Mouse (Mus musculus) ovary, adult 18-20 months (tissue): ENCODE measurements around the gene Rabgef1.
"Not testable (repeated sequence)": the region's sequence is repeated elsewhere in the genome, so short reads cannot be mapped to it uniquely, and the experiment has no call there.

Experiments used
- DNase-seq: peaks from one replicate; pipeline ENCODE4 v3.0.0; 2022; ENCODE audit warnings: low spot score, mixed read lengths

The Rabgef1 gene

DNA sequence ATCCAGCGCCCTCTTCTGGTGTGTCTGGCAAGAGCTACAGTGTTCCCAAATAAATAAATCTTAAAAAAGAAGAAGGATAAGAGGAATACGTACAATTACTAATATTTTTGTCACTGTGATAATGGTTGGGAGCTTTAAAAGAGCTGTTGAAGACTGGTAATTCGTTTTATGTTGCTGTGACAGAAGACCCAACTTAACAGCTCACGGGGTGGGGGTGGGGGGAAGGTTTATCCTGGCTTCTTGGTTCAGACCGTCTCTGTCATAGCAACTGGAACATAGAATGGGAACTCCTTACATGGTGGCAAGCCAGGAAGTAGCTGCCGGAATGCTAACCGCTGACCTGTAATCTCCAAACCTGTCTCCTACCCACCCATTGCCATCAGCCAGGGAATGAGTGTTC is 45.2 kb downstream of the Rabgef1 start, which contains the start of gene Tmem248:
Tmem248 (plus strand) TSS at position 301 of the 400 bp plus-strand sequence.
- DNase-seq, result no peak

DNA sequence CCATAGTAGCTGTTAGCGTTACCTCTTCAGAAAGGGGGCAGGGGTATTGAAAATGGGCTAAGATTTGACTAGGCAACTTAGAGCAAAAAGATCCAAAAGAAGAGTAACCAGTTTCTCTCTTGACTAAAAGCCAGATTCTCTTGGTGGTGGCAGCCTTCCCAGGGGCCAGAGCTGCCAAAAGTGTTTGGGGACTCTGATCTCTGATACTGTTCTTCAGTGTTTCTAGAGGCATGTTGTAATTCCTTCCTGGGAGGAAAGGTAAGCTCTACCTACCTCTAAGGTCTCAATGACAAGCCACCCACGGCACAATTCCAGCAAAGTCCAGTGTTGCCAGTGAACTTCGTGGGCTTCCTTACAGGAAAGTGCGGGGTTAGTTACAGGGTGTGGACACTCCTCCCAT is 45.8 kb downstream of the Rabgef1 start:
- DNase-seq, result no peak

DNA sequence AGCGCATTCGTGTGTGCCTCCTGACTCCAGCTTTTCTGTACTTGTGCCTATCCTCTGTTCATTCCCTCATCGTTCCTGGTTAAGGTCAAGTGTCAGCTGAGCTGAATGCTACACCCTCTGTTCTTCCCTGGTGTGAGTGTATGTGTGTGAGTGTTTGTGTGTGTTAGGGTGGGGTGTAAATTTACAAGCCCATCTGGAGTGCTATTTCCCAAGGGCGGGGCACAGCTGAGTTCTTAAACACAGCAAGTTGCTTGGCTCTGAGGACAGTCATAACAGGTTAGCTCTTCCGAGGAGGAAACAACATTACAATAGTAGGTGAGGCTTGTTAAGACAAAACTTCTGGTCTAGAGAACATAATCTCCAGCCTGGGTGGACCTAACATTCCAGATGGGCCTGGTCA is 46.7 kb downstream of the Rabgef1 start:
- no peak for DNase-seq

DNA sequence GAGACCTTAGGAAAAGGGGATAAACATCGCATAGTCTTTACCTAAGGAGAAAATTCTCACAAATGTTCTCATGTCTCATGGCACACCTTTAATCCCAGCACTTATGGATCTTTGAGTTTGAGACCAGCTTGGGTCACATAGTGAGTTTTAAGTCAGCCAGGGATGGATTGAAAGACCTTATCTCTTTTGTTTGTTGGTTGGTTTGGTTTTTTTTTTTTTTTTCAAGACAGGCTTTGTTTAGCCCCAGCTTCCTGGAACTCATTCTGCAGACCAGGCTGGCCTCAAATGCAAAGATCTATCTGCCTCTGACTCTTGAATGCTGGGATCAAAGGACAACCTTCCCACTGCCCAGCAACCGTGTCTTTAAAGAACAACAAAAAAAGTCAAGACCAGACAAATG is 49.7 kb downstream of the Rabgef1 start:
- no peak for DNase-seq

DNA sequence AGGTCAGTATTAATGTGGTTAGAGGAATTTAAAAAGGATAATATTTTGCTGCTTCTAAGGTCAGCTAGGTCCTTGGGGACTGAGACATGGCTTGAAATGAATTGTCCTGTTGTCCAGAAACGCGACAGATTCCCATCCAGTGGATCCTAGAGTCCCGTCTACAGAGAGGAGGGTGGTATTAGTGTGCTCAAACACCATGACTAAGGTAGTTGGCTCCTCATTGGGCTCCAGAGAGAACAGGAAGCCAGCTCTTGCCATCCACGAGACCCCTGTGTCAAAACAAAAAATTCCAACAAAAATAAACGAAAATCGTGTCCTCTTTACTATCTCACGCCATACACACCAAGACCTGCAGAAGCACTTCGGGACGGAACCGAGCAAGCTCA is 50.2 kb downstream of the Rabgef1 start:
- DNase-seq, result no peak

DNA sequence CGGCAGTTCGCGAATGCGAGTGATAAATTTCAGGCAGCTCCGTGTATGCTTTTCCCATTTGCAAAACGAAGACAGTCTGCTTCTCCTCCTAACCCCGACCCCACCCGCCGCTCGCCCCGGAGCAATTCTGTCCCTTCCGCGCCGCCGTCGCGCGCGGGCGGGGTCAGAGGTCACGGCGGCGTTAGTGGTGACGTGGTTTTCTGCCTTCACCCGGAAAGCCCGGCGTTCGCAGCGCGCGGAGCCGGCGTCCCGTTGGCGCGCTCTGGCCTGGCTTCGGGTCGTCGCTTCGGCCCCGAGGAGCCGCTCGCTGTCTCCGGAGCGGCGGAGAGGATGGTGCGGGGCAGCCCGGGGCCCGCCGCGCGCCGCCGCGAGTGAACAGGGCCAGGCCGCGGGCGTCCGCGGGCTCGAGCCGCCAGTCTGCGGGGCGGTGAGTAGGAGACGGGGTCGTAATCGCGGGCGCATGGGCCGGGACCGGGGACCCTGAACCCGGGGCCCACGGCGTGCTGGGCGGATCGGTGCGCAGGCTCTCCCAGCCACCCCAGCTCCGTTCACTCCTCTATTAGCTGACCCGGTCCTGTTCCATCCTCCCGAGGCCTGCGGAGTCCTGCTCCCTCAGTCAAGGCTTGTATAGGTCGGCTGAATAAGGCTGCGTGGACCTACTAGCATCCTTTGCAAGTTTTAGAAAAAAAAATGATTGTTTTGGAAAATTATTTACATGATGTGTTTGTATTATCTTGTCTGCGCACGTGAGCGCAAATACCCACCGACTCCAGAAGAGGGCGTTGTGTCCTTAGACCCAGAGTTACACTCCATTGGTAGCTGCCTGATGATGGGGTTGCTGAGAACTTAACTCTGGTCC is 50.8 kb downstream of the Rabgef1 start:
- DNase-seq, result peak; percentile 89

DNA sequence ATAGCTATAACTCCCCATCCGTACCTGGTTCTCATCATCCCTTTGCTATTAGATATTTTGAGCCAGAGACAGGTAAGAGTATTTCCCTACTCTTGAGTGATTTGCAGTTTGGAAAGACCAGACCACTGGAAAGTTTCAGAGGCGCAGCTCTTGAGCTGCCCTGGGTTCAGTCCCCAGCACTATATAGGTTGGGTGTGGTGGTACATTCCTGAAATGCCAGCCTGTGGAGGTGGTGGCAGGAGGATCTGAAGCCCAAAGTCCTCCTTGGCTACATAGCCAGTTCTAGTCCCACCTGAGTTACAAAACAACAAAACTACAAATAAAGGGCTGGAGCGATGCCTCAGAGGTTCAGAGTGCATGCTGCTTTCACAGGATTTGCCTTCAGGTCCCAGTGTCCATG is 55.2 kb downstream of the Rabgef1 start:
- DNase-seq, result no peak

DNA sequence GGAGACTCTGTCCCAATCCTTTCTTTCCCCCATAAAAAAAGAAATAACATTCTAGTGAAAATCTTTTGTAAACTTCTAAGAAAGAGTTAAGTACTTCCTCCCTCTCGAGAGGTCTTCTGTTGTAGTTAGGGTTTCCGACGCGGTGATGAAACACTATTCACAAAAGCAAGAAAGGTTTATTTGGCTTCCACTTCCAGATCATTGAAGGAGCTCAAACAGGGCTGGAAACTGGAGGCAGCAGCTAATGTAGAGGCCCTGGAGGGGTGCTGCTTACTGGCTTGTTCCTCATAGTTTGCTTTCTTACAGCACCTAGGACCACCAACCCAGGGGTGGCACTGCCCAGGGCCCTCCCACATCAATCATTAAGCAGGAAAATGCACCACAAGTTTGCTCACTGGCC is 56.5 kb downstream of the Rabgef1 start:
- DNase-seq, result no peak

DNA sequence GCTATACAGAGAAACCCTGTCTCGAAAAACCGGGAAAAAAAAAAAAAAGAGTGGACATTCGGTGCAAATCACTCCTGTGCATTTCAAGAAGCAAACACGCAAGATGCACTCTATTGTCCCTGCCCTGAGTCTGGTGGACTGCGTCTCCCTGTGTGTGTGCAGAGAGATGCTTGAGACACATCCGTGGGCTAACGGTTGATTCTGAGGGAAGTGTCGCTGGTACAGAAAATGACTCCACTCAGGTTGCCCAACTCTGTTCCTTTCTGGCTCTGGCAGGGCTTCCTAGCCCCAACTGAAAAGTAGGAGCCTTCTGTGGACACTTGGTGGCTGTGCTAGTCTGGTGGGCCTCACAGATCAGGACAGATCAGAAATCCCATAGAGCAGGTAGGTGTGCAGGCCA is 64.7 kb downstream of the Rabgef1 start:
- DNase-seq, result no peak

DNA sequence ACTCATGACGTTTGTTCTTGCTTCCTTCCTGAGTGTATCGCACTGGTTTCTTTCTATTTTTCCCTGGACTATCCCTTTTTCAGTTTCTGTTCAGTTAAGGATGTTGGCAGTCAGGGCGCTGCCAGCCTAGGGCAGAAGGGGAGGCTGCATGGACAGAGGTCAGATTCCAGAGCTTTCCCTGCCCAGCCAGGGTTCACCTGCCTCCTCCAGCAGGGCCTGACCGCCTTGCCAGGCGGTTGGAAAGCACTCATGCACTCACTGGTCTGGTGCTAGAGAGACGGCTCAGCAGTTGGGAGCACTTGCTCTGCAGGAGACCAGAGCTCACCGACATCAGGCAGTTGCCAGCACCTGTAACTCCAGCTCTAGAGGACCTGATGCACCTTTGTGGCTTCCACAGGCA is 67.6 kb downstream of the Rabgef1 start:
- no peak for DNase-seq

DNA sequence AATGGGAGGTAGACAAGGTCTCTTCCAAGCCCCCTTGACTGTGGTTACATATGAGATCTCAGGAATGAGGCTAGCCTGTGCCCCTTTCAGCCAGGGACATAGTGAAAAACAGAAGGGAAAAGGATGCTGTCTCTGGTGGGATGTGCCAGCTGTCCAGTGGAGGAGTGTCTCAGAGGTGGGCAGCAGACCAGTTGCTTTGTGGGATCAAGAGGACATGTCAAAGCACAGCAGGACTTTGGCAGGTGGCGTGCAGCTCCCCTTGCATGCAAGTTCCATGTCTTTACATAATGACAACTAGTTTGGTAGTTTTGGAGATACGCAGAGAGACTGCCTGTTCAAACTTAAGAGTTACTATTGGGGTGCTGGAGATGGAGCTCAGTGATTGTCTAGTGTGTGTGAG is 68.3 kb downstream of the Rabgef1 start:
- no peak for DNase-seq

DNA sequence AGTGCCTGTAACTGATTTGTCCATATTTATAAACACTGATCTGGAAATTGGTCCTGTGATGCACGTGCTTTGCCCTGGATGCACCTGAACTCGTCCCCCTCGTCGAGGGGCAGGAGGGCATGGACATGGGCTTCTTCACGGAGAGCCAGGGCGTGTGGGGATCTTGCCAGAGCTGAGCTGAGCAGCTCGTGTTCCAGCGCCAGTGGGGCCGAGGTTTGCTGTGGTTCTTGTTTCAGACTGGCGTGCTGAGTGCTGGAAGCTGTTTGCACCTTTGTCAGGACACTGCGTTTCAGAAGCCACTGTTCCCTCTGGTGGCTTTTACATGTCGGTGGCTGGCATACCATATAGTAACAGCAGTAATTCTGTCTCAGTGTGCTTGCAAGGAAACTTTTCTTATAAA is 69.8 kb downstream of the Rabgef1 start:
- no peak for DNase-seq

DNA sequence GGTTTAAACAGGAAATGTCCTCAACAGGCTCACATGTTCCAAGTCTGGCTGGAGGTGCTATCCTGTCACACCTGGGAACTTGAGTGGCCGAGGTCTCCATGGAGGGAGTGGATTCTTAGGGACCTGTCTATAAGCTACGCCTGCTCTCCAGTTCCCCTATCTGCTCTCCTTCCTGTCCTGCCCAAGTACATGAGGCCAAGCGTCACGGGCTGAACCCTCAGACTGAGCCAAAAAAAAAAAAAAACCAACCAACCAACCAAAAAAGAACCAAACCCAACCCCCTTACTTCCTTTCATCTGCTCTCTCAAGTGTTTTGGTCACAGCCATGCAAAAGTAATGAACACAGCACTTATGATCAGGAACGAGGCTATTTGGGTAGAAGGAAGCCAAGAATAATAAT is 76.2 kb downstream of the Rabgef1 start:
- no peak for DNase-seq

DNA sequence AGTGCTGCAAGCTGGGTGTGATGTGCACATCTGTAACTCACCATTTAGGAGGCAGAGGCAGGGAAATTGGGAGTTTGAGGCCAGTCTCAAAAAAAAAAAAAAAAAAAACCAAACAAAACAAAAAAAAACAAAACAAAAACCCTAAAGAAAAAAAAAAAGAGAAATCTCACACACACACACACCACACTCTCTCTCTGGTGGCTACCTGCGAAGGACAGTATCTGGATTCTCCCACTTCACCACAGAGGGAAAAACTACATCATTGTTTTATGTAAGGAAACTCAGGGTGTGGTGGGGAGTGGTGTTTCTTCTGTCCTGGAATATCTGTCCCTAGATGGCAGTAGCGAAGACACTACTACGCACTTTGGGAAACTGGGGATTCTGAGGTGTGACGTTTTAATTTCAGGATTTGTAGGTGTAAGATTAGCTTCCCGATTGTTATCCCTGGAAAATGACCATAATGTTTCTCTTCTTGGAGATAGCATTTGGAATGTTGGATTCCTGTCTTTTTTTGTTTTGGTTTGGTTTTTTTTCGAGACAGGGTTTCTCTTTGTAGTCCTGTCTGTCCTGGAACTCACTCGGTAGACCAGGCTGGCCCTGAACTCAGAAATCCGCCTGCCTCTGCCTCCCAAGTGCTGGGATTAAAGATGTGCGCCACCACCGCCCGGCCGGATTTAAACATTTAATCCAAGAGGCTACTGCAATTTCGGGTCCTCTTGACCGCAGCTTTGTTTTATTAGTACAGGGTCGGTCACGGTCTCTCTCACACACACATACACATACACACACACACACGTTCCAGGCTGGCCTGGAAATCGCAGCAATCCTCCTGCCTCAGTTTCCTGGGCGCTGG is 82.8 kb downstream of the Rabgef1 start:
- DNase-seq, result no peak

DNA sequence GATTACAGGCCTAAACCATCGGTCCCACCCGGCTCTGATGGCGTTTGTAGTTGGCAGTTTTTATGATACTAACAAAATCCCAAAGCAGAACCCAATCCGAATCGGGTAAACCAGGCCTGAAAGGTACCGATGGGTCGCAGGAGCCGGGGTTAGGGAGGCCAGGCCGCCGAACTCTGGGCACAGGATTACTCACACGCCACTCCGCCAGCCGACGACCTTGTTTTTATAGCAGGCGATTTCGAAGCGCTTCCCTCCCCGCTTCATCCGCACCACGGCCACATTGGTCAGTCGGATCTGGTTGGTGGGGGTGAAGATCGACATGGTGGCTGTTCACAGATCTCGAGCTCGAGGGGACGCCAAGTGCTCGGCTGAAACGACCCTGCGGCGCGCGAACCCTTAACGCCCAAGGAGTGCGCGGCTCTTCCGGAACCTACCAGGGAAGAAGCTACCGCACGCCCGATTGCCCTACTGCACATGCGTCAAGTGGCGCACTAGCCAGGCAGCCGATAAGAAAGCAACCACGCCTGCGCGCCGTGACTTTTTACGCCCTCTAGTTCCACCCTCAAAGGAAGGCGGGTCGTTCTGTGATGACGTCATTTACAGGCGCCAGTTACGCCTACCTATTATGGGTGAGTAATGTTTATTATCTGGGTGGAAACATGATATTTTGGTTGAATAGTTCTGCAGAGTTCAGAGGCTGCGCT is 83.6 kb downstream of the Rabgef1 start, which contains the start of the genes Sbds and Tyw1:
Sbds (minus strand) TSS at position 514 of the 704 bp plus-strand sequence.
Tyw1 (plus strand) TSS at position 603 of the 704 bp plus-strand sequence.
- DNase-seq, result peak; percentile 97

DNA sequence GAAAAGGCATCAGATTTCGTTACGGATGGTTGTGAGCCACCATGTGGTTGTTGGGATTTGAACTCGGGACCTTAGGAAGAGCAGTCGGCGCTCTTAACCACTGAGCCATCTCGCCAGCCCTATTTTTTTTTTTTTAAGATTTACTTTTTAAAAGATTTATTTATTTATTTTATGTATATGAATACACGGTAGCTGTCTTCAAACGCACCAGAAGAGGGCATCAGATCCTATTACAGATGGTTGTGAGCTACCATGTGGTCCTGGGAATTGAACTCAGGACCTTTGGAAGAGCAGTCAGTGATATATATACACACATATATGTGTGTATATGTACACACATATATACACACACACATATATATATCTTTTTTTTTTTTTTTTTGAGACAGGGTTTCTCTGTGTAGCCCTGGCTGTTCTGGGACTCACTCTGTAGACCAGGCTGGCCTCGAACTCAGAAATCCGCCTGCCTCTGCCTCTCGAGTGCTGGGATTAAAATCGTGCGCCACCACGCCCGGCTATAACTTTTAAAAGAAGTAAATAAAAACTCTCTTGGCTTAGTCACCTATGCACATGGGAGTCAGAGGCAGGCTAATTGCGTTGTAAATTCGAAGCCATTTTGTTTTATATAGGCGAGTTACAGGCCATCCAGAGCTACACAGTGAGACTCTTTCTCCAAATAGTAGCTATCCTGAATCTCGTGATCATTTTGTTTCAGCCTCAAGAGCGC is 84.4 kb downstream of the Rabgef1 start:
- DNase-seq, result not testable (repeated sequence)

DNA sequence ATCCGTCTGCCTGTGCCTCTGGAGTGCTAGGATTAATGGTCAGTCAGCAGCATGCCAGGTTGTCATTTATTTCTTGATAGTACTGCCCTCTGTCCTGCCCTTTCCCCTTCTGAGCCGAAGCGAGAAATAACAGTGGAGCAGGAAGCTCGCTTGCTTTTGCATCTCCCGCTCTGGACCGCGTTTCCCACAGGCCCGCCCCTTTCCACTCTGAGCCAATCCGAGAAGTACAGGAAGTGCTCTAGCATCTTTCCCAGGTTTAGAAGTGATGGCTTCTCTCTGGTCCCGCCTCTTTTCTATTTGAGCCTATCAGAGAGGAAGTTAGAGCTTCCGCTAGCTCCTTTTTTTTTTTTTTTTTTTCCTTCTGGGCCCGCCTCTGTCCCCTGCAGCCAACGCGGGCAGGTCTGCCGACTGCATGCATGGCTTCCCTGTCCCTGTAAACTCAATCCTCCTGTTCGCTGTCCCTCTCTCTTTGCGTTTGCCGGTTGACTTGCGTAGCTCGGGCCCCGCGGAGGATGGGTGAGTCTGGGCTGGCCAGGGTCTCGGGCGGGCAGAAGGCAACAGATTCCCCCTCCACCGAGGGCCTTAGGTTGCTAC is 85.2 kb downstream of the Rabgef1 start:
- peak; percentile 93 for DNase-seq

DNA sequence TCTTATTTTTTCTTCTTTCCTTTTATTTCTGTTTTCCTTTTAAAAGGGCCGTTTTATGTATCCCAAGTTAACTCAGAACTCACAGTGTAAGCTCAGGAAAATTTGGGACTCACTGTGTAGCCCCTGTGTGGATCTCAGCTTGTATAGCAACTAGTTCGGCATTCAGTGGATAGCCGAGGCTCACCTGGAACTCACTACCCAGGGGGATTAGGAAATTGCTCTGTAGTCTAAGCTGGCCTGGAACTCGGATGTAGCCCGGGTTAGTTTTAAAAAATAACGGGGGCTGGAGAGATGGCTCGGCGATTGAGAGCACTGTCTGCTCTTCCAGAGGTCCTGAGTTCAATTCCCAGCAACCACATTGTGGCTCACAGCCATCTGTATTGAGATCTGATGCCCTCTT is 85.7 kb downstream of the Rabgef1 start:
- no peak for DNase-seq

DNA sequence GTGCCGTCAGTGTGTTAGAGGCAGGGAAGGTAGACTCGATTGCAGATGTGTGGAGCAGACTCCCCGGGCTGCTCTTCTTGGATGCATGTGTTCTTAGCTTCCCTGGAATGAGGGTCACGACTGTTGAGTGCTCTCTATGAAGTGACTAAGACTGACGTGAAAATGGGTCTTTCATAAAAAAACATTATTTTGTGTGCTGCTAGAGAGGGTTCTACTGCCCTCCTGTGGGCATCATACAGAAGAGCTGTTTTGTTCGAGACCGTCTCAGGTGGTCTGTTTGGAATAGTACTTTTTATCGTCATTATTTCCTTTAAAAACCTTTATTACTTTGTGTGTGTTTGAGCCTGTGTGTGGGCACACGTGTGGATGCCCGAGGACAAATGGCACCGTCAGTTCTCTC is 91.9 kb downstream of the Rabgef1 start:
- no peak for DNase-seq
